Mouse (Mus musculus) megakaryocyte, embryonic 14.5 days (primary cell): ENCODE measurements around the gene Spata13.

Experiments
- FLI1 ChIP-seq: IDR thresholded peaks from 2 replicates; pipeline ENCODE4 v1.6.1; 2012; ENCODE audit warnings: low read length, inconsistent platforms, mixed read lengths
- GATA1 ChIP-seq: IDR thresholded peaks from 3 replicates; pipeline ENCODE4 v1.6.1; 2012; ENCODE audit warnings: mixed read lengths, low read length, inconsistent platforms, borderline replicate concordance

DNA sequence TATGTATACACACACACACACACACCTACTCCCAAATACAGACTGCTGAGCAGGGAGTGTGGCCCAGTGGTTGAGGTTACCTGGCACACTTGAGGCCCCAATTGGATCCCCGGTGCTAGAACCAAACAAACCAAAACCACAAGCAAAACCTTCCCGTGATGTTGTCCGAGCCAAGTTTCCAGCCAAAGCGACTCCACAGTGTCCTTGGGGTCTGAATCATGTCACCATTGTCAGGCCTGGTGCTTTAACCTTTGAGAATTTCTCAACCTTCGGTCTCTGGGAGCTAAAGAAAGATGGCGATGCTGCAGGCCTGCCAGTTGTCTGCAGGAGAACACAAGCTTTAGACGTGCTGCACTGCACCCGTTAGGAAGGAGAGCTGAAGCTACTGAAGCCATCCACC lies 26.8 kb downstream of the Spata13 start:
- no peak for TF ChIP-seq GATA1
- TF ChIP-seq FLI1: no peak
